10 mouse cellular contexts compared by ENCODE assay signal in genomic region chr9:32117876-32118275, GRCm38 (mm10). TPM values are rescaled to one million over a fixed set of nuclear protein-coding genes. Genes with fewer than 3 reads are reported as not detected.
DNase-seq lines count a peak whose midpoint lies in the region; ATAC-seq and TF ChIP-seq lines count a peak whose summit lies in the region.
"Had no signal": no experiment of that assay in that cellular context is flagged by ENCODE, and none has a peak within 500 bp of the region (broad histone marks: within the 10 kb centered on the region; RNA-seq: fewer than 3 reads in every experiment).

No protein-coding gene starts in this region.

- no peak for TF ChIP-seq CTCF in lung, postnatal 0 days (IDR thresholded peaks at IDR 0.05)
- TF ChIP-seq CTCF in thymus, adult 2 months (IDR thresholded peaks at IDR 0.05; ENCODE audit: borderline replicate concordance, control insufficient read depth, extremely low read depth, insufficient read depth, low read length, poor library complexity), result no peak

- H3K36me3 ChIP-seq in lung, postnatal 0 days (ENCODE audit: insufficient read depth, low read length), result no peaks in the 10 kb centered on the region
- no peaks in the 10 kb centered on the region for H3K36me3 ChIP-seq in thymus, adult 2 months (ENCODE audit: control insufficient read depth, insufficient read depth, low read length)
- no peaks in the 10 kb centered on the region for H3K36me3 ChIP-seq in kidney, embryonic 15.5 days
- H3K36me3 ChIP-seq: G1E had no signal

- H3K27me3 ChIP-seq in lung, postnatal 0 days (replicated peaks; ENCODE audit: insufficient read depth, low read length), result no peaks in the 10 kb centered on the region
- H3K27me3 ChIP-seq in thymus, adult 2 months (ENCODE audit: control insufficient read depth, insufficient read depth, low read length), result no peaks in the 10 kb centered on the region
- H3K27me3 ChIP-seq in kidney, embryonic 15.5 days, result no peaks in the 10 kb centered on the region

- no peak overlapping the region for H3K9ac ChIP-seq in lung, postnatal 0 days (replicated peaks; ENCODE audit: low read depth)
- H3K9ac ChIP-seq in kidney, embryonic 15.5 days, result no peak overlapping the region

- 23% methylated on average over 4 of the region's 4 CpGs for WGBS in lung, postnatal 0 days
- WGBS in thymus, adult 2 months, result 73% methylated on average over 4 of the region's 4 CpGs
- 40% methylated on average over 4 of the region's 4 CpGs for WGBS in kidney, embryonic 15.5 days

- peaks cover 5% of the 10 kb centered on the region; the same call in 1 of the 2 replicates for H3K4me1 ChIP-seq in lung, postnatal 0 days (ENCODE audit: insufficient read depth, low read depth, low read length)
- peaks cover 3% of the 10 kb centered on the region for H3K4me1 ChIP-seq in thymus, adult 2 months (replicated peaks; ENCODE audit: control insufficient read depth, insufficient read depth, low read length)
- 0 out of 2 replicates have a peak, but pooled peaks cover 7% of the 10 kb centered on the region for H3K4me1 ChIP-seq in kidney, embryonic 15.5 days

- no peak for TF ChIP-seq POLR2A in thymus, adult 2 months (IDR thresholded peaks at IDR 0.05; ENCODE audit: control insufficient read depth, extremely low read depth, insufficient read depth, low read length, poor library complexity)

- H3K4me2 ChIP-seq in lung, postnatal 0 days (replicated peaks; ENCODE audit: low read depth, low read length), result no peak overlapping the region
- H3K4me2 ChIP-seq in kidney, embryonic 15.5 days, result no peak overlapping the region

- ATAC-seq in granulocyte monocyte progenitor cell, adult 5-6 weeks (replicated peaks; ENCODE audit: poor library complexity, severe bottlenecking), result peak; percentile 98
- peak; percentile 69 for ATAC-seq in lung, postnatal 0 days
- no peak for ATAC-seq in kidney, embryonic 15.5 days (replicated peaks; ENCODE audit: low FRiP score)
- no peak for ATAC-seq in activated CD4-positive, CD25-positive, alpha-beta regulatory T cell, adult 4 months
- ATAC-seq: forebrain, embryonic 14.5 days had no signal

- no peaks in the 10 kb centered on the region for H3K9me3 ChIP-seq in lung, postnatal 0 days (ENCODE audit: low read length)
- 0 out of 2 replicates have a peak, but pooled peaks cover 3% of the 10 kb centered on the region for H3K9me3 ChIP-seq in kidney, embryonic 15.5 days (replicated peaks)
- H3K9me3 ChIP-seq: G1E had no signal

- H3K27ac ChIP-seq in lung, postnatal 0 days (ENCODE audit: low read length), result peak overlapping the region; percentile 47
- no peak overlapping the region for H3K27ac ChIP-seq in thymus, adult 2 months (ENCODE audit: control insufficient read depth, insufficient read depth, low read length)
- H3K27ac ChIP-seq in kidney, embryonic 15.5 days, result no peak overlapping the region

- H3K4me3 ChIP-seq in lung, postnatal 0 days (ENCODE audit: low read depth, low read length), result no peak overlapping the region
- no peak overlapping the region for H3K4me3 ChIP-seq in thymus, adult 2 months (ENCODE audit: control insufficient read depth, insufficient read depth, low read length)
- H3K4me3 ChIP-seq in kidney, embryonic 15.5 days (replicated peaks), result no peak overlapping the region

- DNase-seq in layer of hippocampus, adult 11-12 months (ENCODE audit: low spot score), result peak; percentile 46
- DNase-seq in layer of hippocampus, postnatal 25 days (ENCODE audit: extremely low spot score in 1 of 2, low spot score in 1 of 2), result no peak
- peak; percentile 30 for DNase-seq in adipocyte (ENCODE audit: low spot score)
- DNase-seq in lung, postnatal 0 days (ENCODE audit: low spot score), result peak; percentile 78
- DNase-seq in thymus, adult 2 months, result no peak

- TF ChIP-seq EP300 in lung, postnatal 0 days (IDR thresholded peaks at IDR 0.05), result no peak

RNA-seq across cellular contexts. Expression of gene Arhgap32, which starts 1.9 kb away (rescaled TPM):
- total RNA-seq in layer of hippocampus, postnatal 25 days (2021), result 100 to 1,000 TPM; 211 to 220 TPM
- total RNA-seq in granulocyte monocyte progenitor cell, adult 5-6 weeks (2014; fragmentation: Nextera tagmentation), result 14.7 and 26.2 TPM in 2 replicates
- 3.1 and 5.4 TPM in 2 replicates for total RNA-seq in granulocyte monocyte progenitor cell, adult 5-6 weeks (2017)
- 2.8 and 3.3 TPM in 2 replicates for polyA plus RNA-seq in lung, postnatal 0 days (2015; fragmentation: Nextera tagmentation; extraction: Ambion mirVana)
- polyA plus RNA-seq in thymus, adult 2 months (2012; rRNA removed), result 1.5 and 2.3 TPM in 2 replicates
- 8.4 and 8.6 TPM in 2 replicates for polyA plus RNA-seq in kidney, embryonic 15.5 days (2015; fragmentation: Nextera tagmentation; extraction: Ambion mirVana)
- not detected for polyA plus RNA-seq in activated CD4-positive, CD25-positive, alpha-beta regulatory T cell, adult 4 months (2017; shearing (Covaris generic))

Comparison
In these comparisons a context has a peak if more than half of its experiments do, and no peak if none do; other contexts are left out.
1. DNase-seq: peak in layer of hippocampus, adult 11-12 months (single experiment), adipocyte (single experiment) and lung, postnatal 0 days (single experiment); none in layer of hippocampus, postnatal 25 days (0 of 2) and thymus, adult 2 months (single experiment).
2. ATAC-seq: peak in granulocyte monocyte progenitor cell, adult 5-6 weeks (single experiment) and lung, postnatal 0 days (single experiment); none in kidney, embryonic 15.5 days (single experiment) and activated CD4-positive, CD25-positive, alpha-beta regulatory T cell, adult 4 months (single experiment).